Mouse (Mus musculus): ENCODE results near the gene Acvr1b.

The Acvr1b gene

GRCm38 (mm10) chr15:101144779-101145178, 29.1 kb upstream of the Acvr1b start:
- in situ Hi-C loops (cut with MboI; ENCODE audit: low pct_unique_long_range_greater_than_20kb in 1 of 2, low sequenced_read_pairs in 2 of 2, unreplicated experiment in 1 of 2), result no loop called here

DNA sequence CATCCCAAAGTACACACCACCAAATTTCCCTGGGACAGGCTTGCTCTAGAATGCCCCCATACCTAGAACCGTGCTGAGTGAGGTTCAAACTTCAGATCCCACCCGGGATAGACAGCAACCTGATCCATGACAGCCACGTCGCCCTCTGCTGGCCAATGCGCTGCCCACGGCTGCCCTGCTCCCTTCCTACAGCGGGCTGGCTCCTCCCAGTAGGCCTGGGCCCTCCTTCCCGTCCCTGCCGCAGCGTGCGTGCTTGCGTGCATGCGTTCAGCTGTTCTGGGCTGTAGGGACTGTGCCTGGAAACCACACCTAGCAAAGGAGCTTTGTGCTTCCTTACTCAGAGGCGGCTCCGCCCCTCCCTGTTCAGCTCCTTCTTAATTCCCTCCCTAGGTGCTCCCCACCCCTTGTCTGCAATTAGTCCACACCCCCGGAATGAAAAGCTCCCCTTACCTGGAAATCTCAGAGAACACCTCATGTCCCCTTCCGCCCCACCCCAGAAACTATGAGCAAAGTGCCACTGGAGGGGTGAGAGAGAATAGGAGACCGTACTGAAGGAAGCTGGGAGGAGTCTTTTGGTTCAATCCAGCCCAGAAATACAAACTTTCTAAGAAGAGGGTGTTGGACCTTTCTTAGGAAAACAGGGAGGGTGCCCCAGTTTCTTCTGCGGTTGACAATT, 28.3 kb upstream of the Acvr1b start:
- in situ Hi-C loops (cut with MboI; ENCODE audit: low pct_unique_long_range_greater_than_20kb in 1 of 2, low sequenced_read_pairs in 2 of 2, unreplicated experiment in 1 of 2), result no loop called here

DNA sequence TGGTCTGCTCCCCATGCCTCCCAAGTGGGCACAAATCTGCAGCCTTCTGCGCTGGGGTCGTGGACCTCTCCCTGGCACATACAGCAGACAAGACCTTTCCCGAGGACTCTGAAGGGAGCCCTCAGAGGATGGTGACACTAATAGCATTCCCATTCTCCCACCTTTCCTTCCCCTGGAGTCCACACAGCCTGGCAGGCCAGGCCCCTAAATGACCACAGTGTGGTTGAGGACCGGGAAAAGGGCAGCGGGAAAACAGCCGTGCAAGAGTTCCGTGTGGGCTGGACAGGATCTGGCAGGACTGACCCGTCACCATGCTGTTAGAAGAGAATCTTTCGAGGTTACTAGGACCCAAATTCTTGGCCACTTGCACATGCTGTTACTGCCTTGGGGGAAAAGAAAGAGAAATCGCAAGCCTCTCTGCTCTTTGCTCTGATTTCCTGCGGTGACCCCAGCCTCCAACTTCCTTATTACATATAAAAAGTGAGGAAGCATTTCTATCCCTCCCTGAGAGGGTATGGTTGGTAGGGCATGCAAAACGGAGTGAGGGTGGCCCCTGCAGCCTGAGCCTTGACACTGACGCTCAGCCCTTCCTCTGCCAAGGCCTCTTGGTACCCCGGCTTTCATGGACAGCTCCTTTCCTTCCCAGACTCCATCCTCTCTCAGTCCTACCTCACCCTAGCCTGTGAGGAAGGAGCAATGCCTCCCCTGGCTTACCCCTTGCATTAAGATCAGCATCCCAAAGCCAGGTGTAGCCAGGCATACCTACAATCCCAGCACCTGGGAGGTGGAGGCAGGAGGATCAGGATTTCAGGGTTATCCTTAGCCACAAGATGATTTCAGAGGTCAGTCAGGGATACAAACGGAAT, 27.5 kb upstream of the Acvr1b start:
- in situ Hi-C loops (cut with MboI; ENCODE audit: low pct_unique_long_range_greater_than_20kb in 1 of 2, low sequenced_read_pairs in 2 of 2, unreplicated experiment in 1 of 2), result no loop called here

- in situ Hi-C loops (cut with MboI; ENCODE audit: low pct_unique_long_range_greater_than_20kb in 1 of 2, low sequenced_read_pairs in 2 of 2, unreplicated experiment in 1 of 2), result no loop called here
Observed at GRCm38 (mm10) chr15:101147115-101147909, 26.6 kb upstream of the Acvr1b start.

DNA sequence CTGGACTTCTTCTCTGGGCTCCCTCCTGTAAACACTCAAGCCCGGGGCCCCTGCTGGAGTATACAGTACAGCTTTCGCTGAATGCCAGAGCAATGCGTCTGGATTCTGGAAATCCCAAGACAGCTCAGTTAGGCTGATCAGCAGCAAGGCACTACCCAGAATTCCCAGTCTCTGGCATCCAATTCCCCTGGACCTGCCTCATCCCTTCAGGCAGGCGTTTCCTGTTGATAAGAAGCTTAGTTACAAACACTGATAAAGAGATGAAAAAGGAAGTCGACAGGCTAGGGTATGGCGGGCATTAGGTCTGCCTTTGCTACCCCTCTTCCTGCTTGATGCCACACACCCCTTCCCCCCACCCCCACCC, 26.0 kb upstream of the Acvr1b start:
- in situ Hi-C loops (cut with MboI; ENCODE audit: low pct_unique_long_range_greater_than_20kb in 1 of 2, low sequenced_read_pairs in 2 of 2, unreplicated experiment in 1 of 2), result no loop called here

- in situ Hi-C loops (cut with MboI; ENCODE audit: low pct_unique_long_range_greater_than_20kb in 1 of 2, low sequenced_read_pairs in 2 of 2, unreplicated experiment in 1 of 2), result no loop called here
Observed at GRCm38 (mm10) chr15:101148604-101149003, 25.3 kb upstream of the Acvr1b start.

DNA sequence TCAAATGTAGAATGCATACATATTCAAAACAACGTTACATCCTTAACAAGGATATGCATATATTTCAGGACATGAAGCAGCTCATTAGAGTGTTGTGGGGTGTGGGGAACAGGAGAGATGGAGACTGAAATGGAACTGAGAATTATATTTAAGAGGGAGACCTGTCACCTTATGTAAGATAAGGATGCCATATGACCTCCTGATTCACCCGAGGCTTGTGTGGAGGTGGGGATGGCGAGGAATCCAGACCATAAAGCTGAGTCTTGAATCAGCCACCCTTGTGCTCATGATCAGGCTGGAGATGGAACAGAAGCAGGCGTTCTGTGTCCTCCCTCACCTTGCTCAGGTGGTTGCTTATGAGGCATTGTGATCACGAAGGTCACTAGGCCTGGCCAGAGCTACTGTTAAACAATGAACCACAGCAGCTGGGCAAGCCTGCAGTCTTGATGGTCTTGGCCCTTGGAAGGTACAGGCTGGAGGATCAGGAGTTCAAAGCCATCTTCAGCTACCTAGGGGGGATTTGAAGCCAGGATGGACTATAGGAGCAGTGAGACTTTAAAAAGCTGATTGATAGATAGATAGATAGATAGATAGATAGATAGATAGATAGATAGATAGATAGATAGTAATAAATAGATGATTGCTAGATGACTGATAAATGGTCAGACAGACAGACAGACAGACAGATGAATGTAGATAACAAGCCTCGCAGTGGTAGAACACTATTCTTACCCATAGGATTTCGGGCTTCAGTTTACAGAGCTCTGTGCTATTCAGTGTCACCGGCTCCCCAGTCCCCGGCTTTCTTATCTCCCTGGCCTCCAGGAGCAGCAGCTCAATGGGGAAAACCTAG, 22.2 kb upstream of the Acvr1b start:
- in situ Hi-C loops (cut with MboI; ENCODE audit: low pct_unique_long_range_greater_than_20kb in 1 of 2, low sequenced_read_pairs in 2 of 2, unreplicated experiment in 1 of 2), result no loop called here

GRCm38 (mm10) chr15:101154700-101155616, 18.9 kb upstream of the Acvr1b start:
- in situ Hi-C loops (cut with MboI; ENCODE audit: low pct_unique_long_range_greater_than_20kb in 1 of 2, low sequenced_read_pairs in 2 of 2, unreplicated experiment in 1 of 2), result no loop called here

DNA sequence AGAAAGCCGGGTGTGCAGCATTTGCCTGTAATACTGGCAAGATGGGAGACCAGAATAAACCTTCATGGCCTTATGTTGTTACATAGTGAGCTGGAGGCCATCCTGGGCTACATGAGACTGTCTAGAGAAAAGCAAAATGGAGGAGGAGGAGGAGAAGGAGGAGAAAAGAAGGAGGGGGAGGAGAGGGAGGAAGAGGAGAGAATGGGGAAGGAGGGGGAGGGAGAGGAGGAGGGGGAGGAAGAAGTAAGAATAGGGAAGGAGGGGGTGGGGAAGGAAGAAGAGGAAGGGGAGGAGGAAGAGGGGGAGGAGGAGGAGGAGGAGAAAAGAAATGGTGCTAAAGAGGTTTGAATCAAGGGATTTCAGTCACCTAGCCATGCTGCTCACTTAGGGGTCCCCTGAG, 13.7 kb upstream of the Acvr1b start:
- in situ Hi-C loops (cut with MboI; ENCODE audit: low pct_unique_long_range_greater_than_20kb in 1 of 2, low sequenced_read_pairs in 2 of 2, unreplicated experiment in 1 of 2), result no loop called here

- in situ Hi-C loops (cut with MboI; ENCODE audit: low pct_unique_long_range_greater_than_20kb in 1 of 2, low sequenced_read_pairs in 2 of 2, unreplicated experiment in 1 of 2), result no loop called here
Observed at GRCm38 (mm10) chr15:101160591-101160990, 13.3 kb upstream of the Acvr1b start.

GRCm38 (mm10) chr15:101161534-101161933, 12.3 kb upstream of the Acvr1b start:
- in situ Hi-C loops (cut with MboI; ENCODE audit: low pct_unique_long_range_greater_than_20kb in 1 of 2, low sequenced_read_pairs in 2 of 2, unreplicated experiment in 1 of 2), result no loop called here

- in situ Hi-C loops (cut with MboI; ENCODE audit: low pct_unique_long_range_greater_than_20kb in 1 of 2, low sequenced_read_pairs in 2 of 2, unreplicated experiment in 1 of 2), result no loop called here
Observed at GRCm38 (mm10) chr15:101163056-101163458, 10.8 kb upstream of the Acvr1b start.

DNA sequence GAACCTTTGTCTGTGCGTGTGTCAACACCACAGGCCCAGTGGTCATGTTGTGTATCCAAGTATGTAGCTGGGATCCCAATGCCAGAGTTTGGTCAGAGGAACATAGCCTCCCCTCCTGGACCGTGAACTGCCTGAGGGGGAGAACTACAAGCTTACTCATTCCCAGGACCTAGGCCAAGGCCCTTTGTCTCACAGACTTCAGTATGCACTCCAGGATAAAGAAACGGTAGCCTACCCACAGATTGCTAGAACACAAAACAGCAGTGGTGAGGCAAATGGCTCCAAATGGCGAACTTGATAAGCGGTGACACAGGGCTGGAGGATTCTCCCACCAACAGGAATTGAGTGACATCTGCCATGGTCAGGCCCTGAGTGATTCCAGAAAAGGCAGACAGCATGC, 10.0 kb upstream of the Acvr1b start:
- in situ Hi-C loops (cut with MboI; ENCODE audit: low pct_unique_long_range_greater_than_20kb in 1 of 2, low sequenced_read_pairs in 2 of 2, unreplicated experiment in 1 of 2), result no loop called here

- in situ Hi-C loops (cut with MboI; ENCODE audit: low pct_unique_long_range_greater_than_20kb in 1 of 2, low sequenced_read_pairs in 2 of 2, unreplicated experiment in 1 of 2), result no loop called here
Observed at GRCm38 (mm10) chr15:101164291-101164690, 9.6 kb upstream of the Acvr1b start.

DNA sequence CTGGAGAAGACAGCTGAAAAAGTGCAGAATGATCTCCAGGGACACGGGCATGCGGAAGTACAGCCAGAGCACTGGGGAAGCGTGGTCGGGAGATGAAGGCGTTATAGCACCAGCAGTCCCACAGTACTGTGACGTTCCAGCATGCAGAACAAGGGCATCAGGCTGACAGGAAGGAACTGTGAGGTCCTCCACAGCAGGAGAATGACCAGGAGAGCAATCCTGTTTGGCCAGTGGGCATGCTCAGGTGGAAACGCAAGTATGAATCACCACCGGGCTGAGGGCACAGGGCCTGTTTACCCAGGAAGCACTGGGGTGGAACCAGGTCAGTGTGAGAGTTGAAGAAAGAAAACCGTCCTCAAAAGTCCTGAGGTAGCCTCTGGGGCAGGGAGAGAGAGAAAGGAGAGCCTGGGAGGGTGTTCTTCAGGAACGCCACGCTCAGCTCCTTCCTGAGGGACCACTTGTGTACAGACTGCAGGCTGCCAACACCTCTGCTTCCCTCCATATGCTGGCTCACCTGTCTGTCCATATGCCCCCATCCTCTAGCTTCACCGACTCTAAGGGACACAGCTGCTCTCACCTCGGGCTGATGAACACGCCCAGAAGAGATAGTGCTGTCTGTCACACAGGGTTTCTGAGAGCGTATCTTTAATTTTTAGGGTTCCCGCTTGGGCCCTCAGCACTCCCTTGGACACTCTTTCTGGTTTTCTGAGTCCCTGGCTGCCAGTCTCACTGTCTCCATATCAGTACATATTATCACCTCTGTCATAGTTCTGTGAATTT, 8.0 kb upstream of the Acvr1b start:
- in situ Hi-C loops (cut with MboI; ENCODE audit: low pct_unique_long_range_greater_than_20kb in 1 of 2, low sequenced_read_pairs in 2 of 2, unreplicated experiment in 1 of 2), result no loop called here

- in situ Hi-C loops (cut with MboI; ENCODE audit: low pct_unique_long_range_greater_than_20kb in 1 of 2, low sequenced_read_pairs in 2 of 2, unreplicated experiment in 1 of 2), result no loop called here
Observed at GRCm38 (mm10) chr15:101167553-101167952, 6.3 kb upstream of the Acvr1b start.

DNA sequence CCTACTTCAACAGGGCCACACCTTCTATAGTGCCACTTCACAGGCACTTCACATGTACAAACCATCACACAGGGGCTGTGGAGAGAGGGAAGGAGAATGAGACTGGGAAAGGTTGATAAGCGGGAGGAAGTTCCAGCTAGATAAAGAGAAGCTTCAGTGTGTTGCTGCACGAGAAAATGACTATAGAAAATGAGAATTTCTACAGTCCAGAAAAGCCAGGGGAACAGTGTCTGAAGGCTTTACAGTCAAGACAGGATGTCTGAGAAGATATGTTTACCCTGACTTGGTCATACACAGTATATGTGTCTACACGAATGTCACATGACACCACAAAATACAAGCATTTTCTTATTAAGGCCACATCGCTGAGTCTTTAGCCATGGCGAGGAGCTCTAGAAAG, 4.0 kb upstream of the Acvr1b start:
- in situ Hi-C loops (cut with MboI; ENCODE audit: low pct_unique_long_range_greater_than_20kb in 1 of 2, low sequenced_read_pairs in 2 of 2, unreplicated experiment in 1 of 2), result no loop called here
